Mouse (Mus musculus) E14TG2a.4 (cell line): Measurements from ENCODE around the gene App.

Experiments
- H3K27me3 ChIP-seq: 2 replicates; pipeline ENCODE4 v1.6.1; 2014; ENCODE audit warnings: low read length, control low read depth; ENCODE audit not compliant: insufficient read depth
- H3K36me3 ChIP-seq: 2 replicates; pipeline ENCODE4 v1.6.1; 2014; ENCODE audit warnings: low read length, control low read depth; ENCODE audit not compliant: insufficient read depth
- H3K4me1 ChIP-seq: replicated peaks from 2 replicates; pipeline ENCODE4 v1.6.1; 2014; ENCODE audit warnings: low read depth, low read length, control low read depth
- H3K4me3 ChIP-seq: replicated peaks from 2 replicates; pipeline ENCODE4 v1.5.1; 2014; ENCODE audit warnings: mild to moderate bottlenecking, low read length
- H3K9me3 ChIP-seq: 2 replicates; pipeline ENCODE4 v1.6.1; 2014; ENCODE audit warnings: low read length, control low read depth
- CTCF ChIP-seq: conservative IDR thresholded peaks from 2 replicates; pipeline ENCODE4 v1.5.1; 2014; ENCODE audit warnings: low read length
- NANOG ChIP-seq: IDR thresholded peaks from 2 replicates; pipeline ENCODE4 v1.6.1; 2014; ENCODE audit warnings: borderline replicate concordance, low read length, mixed read lengths
- POU5F1 ChIP-seq: IDR thresholded peaks from 2 replicates; pipeline ENCODE4 v1.6.1; 2014; ENCODE audit warnings: low read length, borderline replicate concordance

App gene

GRCm38 (mm10) chr16:84919649-84920308 lies 253.8 kb downstream of the App start:
- no peak overlapping the region for H3K4me3 ChIP-seq
- 0 out of 2 replicates have a peak, but pooled peaks cover 4% of the 10 kb centered on the region for H3K9me3 ChIP-seq
- TF ChIP-seq POU5F1 (no peak), CTCF (no peak), NANOG (no peak)
- H3K4me1 ChIP-seq = 0 out of 2 replicates have a peak, but pooled peaks cover 8% of the 10 kb centered on the region
- H3K36me3 ChIP-seq = no peaks in the 10 kb centered on the region
- no peaks in the 10 kb centered on the region for H3K27me3 ChIP-seq

DNA sequence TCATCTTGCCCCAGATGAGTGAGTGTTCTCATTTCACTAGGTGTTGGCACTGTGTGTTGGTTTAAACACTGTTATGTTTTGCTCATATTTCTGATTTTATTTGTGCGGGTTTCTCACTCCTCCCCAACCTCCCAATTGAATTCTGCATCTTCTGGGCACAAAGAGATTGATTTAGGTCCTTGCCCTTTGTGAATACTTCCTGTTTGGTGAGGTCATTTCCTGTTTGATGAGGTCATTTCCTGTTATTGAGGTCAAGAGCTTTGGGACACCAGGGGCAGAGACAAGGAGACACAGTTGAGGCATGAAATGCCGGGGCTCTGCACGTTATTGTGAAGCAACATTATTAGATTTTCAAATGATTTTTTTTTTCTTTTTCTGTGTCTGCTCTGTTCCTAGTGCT lies 254.5 kb downstream of the App start:
- TF ChIP-seq CTCF = no peak
- no peak for TF ChIP-seq POU5F1
- no peak for TF ChIP-seq NANOG
- no peaks in the 10 kb centered on the region for H3K36me3 ChIP-seq
- H3K27me3 ChIP-seq = no peaks in the 10 kb centered on the region

GRCm38 (mm10) chr16:84916772-84917171 lies 256.8 kb downstream of the App start:
- Histone ChIP-seq H3K36me3 (no peaks in the 10 kb centered on the region), H3K27me3 (no peaks in the 10 kb centered on the region), H3K9me3 (0 out of 2 replicates have a peak, but pooled peaks cover 4% of the 10 kb centered on the region), H3K4me3 (no peak overlapping the region), H3K4me1 (0 out of 2 replicates have a peak, but pooled peaks cover 8% of the 10 kb centered on the region)
- no peak for TF ChIP-seq CTCF
- no peak for TF ChIP-seq NANOG
- TF ChIP-seq POU5F1 = no peak

More for the DNA sequence above, 254.5 kb downstream of the App start:
- 0 out of 2 replicates have a peak, but pooled peaks cover 4% of the 10 kb centered on the region for H3K9me3 ChIP-seq
- 0 out of 2 replicates have a peak, but pooled peaks cover 8% of the 10 kb centered on the region for H3K4me1 ChIP-seq
- no peak overlapping the region for H3K4me3 ChIP-seq

GRCm38 (mm10) chr16:84911477-84912165 lies 261.9 kb downstream of the App start:
- H3K4me1 ChIP-seq = no peaks in the 10 kb centered on the region
- TF ChIP-seq POU5F1 (no peak), NANOG (no peak), CTCF (no peak)

DNA sequence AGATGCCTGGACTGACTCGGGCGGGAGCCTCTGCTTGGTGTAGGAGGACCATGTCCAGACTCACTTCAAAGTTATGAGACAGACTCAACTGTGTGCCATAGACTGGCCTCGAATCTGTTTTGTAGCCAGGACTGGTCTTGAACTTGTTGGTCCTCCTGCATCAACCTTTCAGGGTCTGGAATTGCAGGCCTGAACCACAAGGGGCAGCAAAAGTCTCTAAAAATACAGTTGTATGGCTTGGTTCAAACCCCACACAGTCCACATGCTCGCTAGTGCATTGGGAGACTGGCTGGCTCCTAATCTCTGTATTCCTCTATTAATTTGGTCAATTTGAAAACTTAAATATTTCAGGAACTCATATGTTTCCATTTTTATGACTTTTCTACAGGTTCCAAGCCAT lies 270.6 kb downstream of the App start:
- Histone ChIP-seq H3K4me3 (no peak overlapping the region), H3K4me1 (no peaks in the 10 kb centered on the region), H3K27me3 (no peaks in the 10 kb centered on the region), H3K36me3 (no peaks in the 10 kb centered on the region), H3K9me3 (no peaks in the 10 kb centered on the region)
- TF ChIP-seq POU5F1 = no peak
- TF ChIP-seq CTCF = peak; percentile 24; the same call in 1 of the 2 replicates
- no peak for TF ChIP-seq NANOG

More at GRCm38 (mm10) chr16:84911477-84912165, 261.9 kb downstream of the App start:
- Histone ChIP-seq H3K36me3 (no peaks in the 10 kb centered on the region), H3K4me3 (no peak overlapping the region), H3K27me3 (no peaks in the 10 kb centered on the region), H3K9me3 (no peaks in the 10 kb centered on the region)
